Mouse (Mus musculus) right cerebral cortex, adult 2 months (tissue): Measurements from ENCODE around the gene Olfr272.
A peak's percentile ranks its signal among the peaks of the same experiment; 100 is the strongest.

Source experiments
- DNase-seq, 2 experiments: peaks; one replicate each; pipeline ENCODE4 v3.0.0; 2021 to 2022; ENCODE audit warnings: low spot score in 2 of 2

The Olfr272 gene

DNA sequence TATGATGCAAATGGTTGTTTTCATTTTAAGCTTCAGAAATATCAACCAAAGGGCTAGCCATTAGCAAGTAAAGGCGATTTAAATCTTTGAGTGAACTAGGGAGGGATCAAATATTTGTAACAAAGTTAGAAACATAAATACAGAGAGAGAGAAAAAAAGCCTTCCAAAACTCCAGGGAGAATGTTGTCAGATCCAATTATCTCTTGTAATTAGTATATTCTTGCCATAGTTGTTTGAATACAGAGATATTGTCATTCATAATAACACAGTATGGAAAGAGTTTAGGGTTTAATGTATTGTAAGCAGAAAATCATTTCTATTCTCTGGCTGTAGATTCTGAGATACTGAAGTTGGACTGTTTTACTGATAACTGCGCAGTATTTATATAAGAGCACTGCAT, at the start of gene Olfr272:
Gene Olfr272, minus strand, starts transcription at position 101 of the 400 bp plus-strand sequence.
- DNase-seq = no peak

DNA sequence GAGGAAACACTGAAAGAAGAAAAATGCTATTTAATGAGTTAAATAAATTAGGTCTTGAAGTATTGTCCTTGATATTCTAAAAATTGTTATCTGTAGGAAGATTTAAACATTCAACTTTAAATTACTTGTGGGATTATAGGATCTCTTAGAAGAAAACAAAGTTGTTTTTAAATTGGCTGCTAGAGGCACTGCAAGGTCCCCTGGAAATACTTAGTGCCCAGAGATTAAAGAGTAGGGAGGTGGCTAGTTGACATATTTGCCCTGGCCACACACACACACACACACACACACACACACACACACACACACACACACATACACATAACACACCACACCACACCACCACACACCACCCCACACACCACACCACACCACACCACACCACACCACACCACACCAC, 45.3 kb upstream of the Olfr272 start, which contains the start of gene Olfr270:
Gene Olfr270, plus strand, starts transcription at position 301 of the 400 bp plus-strand sequence.
- no peak for DNase-seq

DNA sequence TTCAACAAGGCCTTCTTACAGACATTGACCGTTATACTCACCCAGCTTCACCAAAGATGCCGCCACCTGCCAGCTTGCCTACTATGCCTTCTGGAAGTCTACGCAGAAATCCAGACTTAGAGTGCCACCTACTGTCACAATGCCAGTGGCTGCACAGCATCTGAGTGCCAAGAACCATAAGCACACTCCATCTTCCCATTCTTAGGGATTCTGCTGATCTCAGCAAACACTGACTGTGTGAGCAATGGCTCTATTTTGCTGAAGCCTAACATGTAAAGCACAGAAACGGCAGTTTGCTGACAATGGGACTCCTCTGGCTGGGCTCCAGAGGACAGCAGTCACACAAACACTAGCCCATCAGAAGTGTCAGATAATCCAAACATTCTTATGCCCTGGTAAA, 39.7 kb upstream of the Olfr272 start:
- DNase-seq = peak; percentile 67 to 69

DNA sequence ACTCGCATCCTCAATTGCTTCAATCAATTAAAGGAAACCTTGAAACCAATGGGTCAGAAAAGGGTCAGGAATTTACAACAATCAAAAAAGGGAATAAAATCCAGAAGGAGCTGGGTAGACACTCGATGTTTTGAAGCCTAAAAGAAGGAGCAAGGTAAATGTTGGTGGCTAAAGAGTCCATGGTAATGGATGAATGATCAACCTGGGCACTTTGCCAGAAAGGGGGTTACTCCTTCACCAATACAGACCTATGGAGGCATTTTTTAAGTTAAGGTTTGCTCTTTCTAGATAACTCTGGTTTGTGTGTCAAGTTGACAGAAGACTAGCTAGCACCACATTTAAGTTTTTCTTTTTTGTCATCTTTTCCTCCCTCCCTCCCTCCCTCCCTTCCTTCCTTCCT, 30.0 kb upstream of the Olfr272 start:
- no peak for DNase-seq

DNA sequence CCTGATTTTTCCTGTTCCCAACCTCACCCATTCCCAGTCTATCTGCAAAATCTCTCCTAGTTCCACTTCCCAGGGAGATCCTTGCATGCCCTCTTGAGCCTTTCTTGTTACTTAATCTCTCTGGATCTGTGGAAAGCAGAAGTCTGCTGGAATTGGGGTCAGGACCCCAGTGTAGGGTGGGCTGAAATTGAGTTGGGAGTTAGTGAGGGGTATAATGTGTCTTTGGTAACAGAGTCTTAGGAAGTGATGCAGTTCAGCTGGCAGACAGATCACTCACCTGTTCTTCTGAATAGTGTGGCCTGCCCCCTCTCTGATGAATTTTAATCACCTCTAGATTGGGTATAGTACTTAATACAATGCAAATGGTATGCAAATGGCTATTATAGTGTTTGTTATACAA, 27.7 kb upstream of the Olfr272 start:
- no peak for DNase-seq

DNA sequence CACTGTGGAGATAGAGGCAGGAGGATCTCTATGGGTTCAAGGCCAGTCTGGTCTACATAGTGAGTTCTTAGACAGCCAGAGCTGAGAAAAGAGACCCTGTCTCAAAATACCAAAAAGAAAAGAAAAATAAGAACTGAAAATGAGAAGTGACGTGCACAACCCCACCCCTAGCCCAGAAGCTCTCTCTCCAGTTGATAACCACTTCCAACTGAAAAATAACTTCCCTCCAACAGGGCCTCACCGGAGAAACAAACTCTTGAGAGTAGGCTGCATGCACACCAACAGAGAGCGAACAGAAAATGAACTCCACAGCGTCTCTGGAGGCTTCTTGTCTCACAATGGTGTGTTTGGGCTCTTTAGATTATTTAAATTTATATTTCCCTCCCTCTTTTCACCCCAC, 11.5 kb upstream of the Olfr272 start:
- no peak for DNase-seq

DNA sequence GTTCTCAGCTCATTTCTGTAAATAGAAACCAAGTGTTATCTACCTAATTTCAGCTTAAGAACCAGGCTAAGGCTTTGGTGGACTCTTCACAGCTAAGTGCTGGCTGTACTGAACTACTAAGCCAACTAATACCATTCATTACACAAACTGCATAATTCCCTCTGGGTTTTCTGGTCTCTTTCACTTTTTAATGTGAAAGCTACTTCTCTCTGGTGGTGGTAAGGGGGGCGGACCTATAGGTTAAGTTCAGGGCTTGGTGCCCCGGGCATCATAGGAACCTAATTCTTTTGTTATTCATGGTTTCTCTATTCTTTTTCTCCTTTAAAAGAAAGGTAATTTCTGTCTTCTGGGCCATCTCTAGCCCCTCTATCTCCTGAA, 1.7 kb downstream of the Olfr272 start:
- no peak for DNase-seq

DNA sequence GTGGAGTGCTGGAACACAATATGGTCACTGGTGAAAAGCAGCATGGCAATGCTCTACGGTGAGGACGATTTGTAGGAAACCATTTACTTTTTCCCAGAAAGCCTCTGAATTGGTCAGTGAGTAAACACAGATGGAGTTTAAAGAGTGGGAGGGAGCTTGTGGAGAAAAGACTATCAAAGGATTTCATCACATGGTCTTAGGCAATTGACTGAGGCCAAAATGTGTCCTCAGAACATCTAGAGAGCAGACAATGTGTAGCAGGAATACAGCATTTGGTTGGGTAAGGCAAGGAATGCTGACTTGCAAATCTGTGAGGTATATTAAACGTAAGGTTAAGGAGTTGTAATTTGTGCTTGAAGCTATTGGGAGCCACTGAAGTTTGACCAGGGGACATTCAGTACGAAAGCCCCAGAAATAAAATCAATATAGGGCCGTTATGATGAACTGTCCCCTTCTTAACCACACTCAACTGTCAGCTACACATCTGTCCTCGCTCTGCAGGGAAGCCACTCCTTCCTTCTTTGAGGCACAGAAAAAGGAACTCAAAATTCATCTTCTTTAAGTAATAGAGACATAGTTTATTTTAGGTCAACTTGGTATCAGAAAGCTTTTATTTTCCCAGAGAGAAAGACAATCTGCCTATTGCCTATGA, 2.2 kb downstream of the Olfr272 start:
- DNase-seq = no peak

DNA sequence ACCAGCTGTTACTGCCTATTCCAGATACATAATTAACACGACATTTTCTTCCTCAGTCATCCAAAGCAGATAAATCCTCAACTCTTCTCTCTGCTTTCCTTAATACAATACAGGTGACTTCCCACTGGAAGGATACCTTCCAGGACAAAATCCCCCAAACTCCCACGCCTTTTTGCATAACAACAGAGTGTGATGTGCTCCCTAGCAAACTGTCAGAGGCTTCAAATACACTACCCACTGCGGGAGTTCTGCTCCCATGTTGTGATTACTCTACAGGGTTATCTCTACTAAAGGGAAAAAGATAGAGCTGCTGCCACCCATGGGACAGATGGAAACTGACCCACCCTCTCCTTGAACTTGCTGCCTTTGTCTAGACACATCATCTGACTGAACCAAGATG, 6.6 kb downstream of the Olfr272 start:
- no peak for DNase-seq

DNA sequence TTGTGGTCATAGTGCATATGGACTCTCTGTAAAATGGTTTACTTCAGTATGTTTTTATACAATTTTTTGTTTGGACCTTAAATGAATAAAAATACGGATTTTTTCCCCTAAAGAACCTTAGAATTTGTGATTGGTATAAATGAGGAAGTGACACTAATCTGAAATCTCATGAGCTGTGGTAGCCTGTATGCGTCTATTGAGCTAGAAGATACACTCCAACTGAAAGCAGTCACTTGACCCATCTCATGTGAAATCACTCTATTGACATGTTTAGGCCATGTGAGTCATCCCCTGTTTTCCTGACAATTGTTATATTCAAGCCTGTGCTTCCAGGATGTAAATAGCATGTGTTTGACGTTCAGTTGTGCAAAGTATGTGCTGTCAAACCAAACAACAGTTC, 9.4 kb downstream of the Olfr272 start:
- DNase-seq = no peak

DNA sequence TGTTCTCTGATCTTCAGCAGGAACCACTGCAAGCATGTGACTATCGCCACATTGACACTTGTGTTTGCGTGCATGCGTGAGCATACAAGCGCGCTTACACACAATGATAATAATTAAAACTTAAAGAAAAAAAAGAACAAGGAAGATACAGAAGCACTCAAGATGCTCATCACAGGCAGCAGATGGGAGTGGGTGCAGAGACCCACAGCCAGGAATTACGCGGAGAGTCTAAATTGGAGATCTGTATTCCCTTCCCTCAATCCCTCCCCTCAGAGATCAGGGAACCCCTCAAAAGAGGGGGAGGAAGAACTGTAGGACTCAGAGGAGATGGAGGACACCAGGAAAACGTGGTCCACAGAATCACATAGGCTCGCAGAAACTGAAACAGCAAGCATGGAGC, 54.8 kb downstream of the Olfr272 start:
- DNase-seq = peak; percentile 19 to 21
